Mouse (Mus musculus): ENCODE results near the gene AI464131.

The AI464131 gene

GRCm38 (mm10) chr4:41502986-41503412 is at the start of gene AI464131:
AI464131 (minus strand) TSS chr4:41503076.
- peak; percentile 98 for DNase-seq (ENCODE audit: low spot score)

- DNase-seq (ENCODE audit: low spot score): peak; percentile 53
These were observed 49.7 kb upstream of the AI464131 start for GRCm38 (mm10) chr4:41552529-41552928.

GRCm38 (mm10) chr4:41547086-41547485 is 44.2 kb upstream of the AI464131 start:
- DNase-seq (ENCODE audit: low spot score): no peak

- no peak for DNase-seq (ENCODE audit: low spot score)
These were observed 43.1 kb upstream of the AI464131 start for GRCm38 (mm10) chr4:41545985-41546384.

- DNase-seq (ENCODE audit: low spot score): no peak
These were observed 39.3 kb upstream of the AI464131 start for GRCm38 (mm10) chr4:41542136-41542535.

- no peak for DNase-seq (ENCODE audit: low spot score)
These were observed 32.0 kb upstream of the AI464131 start for GRCm38 (mm10) chr4:41534866-41535265.

GRCm38 (mm10) chr4:41532420-41532819 is 29.5 kb upstream of the AI464131 start:
- no peak for DNase-seq (ENCODE audit: low spot score)

GRCm38 (mm10) chr4:41527996-41528395 is 25.1 kb upstream of the AI464131 start:
- no peak for DNase-seq (ENCODE audit: low spot score)

- no peak for DNase-seq (ENCODE audit: low spot score)
These were observed 24.2 kb upstream of the AI464131 start for GRCm38 (mm10) chr4:41527076-41527475.

GRCm38 (mm10) chr4:41526553-41526952 is 23.7 kb upstream of the AI464131 start:
- no peak for DNase-seq (ENCODE audit: low spot score)

- DNase-seq (ENCODE audit: low spot score): no peak
These were observed 22.0 kb upstream of the AI464131 start for GRCm38 (mm10) chr4:41524829-41525228.

GRCm38 (mm10) chr4:41523839-41524238 is 21.0 kb upstream of the AI464131 start:
- DNase-seq (ENCODE audit: low spot score): no peak

- DNase-seq (ENCODE audit: low spot score): no peak
These were observed 19.9 kb upstream of the AI464131 start for GRCm38 (mm10) chr4:41522788-41523187.

GRCm38 (mm10) chr4:41522136-41522535 is 19.3 kb upstream of the AI464131 start:
- DNase-seq (ENCODE audit: low spot score): no peak

GRCm38 (mm10) chr4:41520641-41521040 is 17.8 kb upstream of the AI464131 start:
- no peak for DNase-seq (ENCODE audit: low spot score)

- no peak for DNase-seq (ENCODE audit: low spot score)
These were observed 16.3 kb upstream of the AI464131 start for GRCm38 (mm10) chr4:41519195-41519594.

- no peak for DNase-seq (ENCODE audit: low spot score)
These were observed 15.5 kb upstream of the AI464131 start for GRCm38 (mm10) chr4:41518349-41518748.

GRCm38 (mm10) chr4:41517233-41517632 is 14.4 kb upstream of the AI464131 start, which contains the start of gene 1110017D15Rik:
1110017D15Rik (minus strand) TSS chr4:41517333.
- DNase-seq (ENCODE audit: low spot score): no peak

GRCm38 (mm10) chr4:41513714-41514113 is 10.8 kb upstream of the AI464131 start:
- no peak for DNase-seq (ENCODE audit: low spot score)

GRCm38 (mm10) chr4:41513309-41513708 is 10.4 kb upstream of the AI464131 start:
- DNase-seq (ENCODE audit: low spot score): no peak

- DNase-seq (ENCODE audit: low spot score): no peak
These were observed 5.1 kb upstream of the AI464131 start for GRCm38 (mm10) chr4:41507998-41508397.

GRCm38 (mm10) chr4:41507326-41507924 is 4.5 kb upstream of the AI464131 start:
- DNase-seq (ENCODE audit: low spot score): no peak

GRCm38 (mm10) chr4:41506906-41507305 is 4.0 kb upstream of the AI464131 start:
- peak; percentile 86 for DNase-seq (ENCODE audit: low spot score)

GRCm38 (mm10) chr4:41506156-41506555 is 3.3 kb upstream of the AI464131 start:
- no peak for DNase-seq (ENCODE audit: low spot score)
